Mouse (Mus musculus) heart, adult 2 months (tissue): ENCODE measurements around the gene Ppp2r1b. TPM values are rescaled to one million over a fixed set of nuclear protein-coding genes. Genes with fewer than 3 reads are reported as not detected.

Source experiments
- DNase-seq, 2 experiments: peaks; one replicate each; pipeline ENCODE4 v3.0.0; 2021
- H3K27ac ChIP-seq: fragments of 200-600 bp; 2 replicates; pipeline ENCODE4 v1.8.1; 2022
- H3K27me3 ChIP-seq: fragments of 200-500 bp; 2 replicates; pipeline ENCODE4 v1.6.1; 2012; ENCODE audit warnings: mild to moderate bottlenecking, low read length, inconsistent platforms, mixed read lengths; ENCODE audit not compliant: control insufficient read depth, insufficient read depth
- H3K36me3 ChIP-seq: fragments of 200-500 bp; 2 replicates; pipeline ENCODE4 v1.6.1; 2012; ENCODE audit warnings: low read length, inconsistent platforms; ENCODE audit not compliant: control insufficient read depth, insufficient read depth
- H3K4me1 ChIP-seq: fragments of 200-500 bp; 2 replicates; pipeline ENCODE4 v1.6.1; 2011; ENCODE audit warnings: low read length; ENCODE audit not compliant: control insufficient read depth, insufficient read depth
- H3K4me3 ChIP-seq: fragments of 200-600 bp; 2 replicates; pipeline ENCODE4 v1.8.1; 2022
- H3K79me2 ChIP-seq: fragments of 200-500 bp; replicated peaks from 2 replicates; pipeline ENCODE4 v1.6.1; 2012; ENCODE audit warnings: mild to moderate bottlenecking, inconsistent platforms, low read length, moderate library complexity, mixed read lengths; ENCODE audit not compliant: control insufficient read depth, insufficient read depth
- H3K9ac ChIP-seq: fragments of 200-500 bp; 2 replicates; pipeline ENCODE4 v1.6.1; 2012; ENCODE audit warnings: low read depth, mild to moderate bottlenecking, control low read depth, inconsistent platforms, low read length, mixed read lengths
- CTCF ChIP-seq: fragments of 200-600 bp; IDR thresholded peaks from 2 replicates; pipeline ENCODE4 v1.8.1; 2022; ENCODE audit warnings: antibody characterized with exemption, mild to moderate bottlenecking, moderate library complexity
- EP300 ChIP-seq: fragments of 200-500 bp; IDR thresholded peaks from 2 replicates; pipeline ENCODE4 v1.6.1; 2011; ENCODE audit warnings: low read depth, low read length, control low read depth; ENCODE audit not compliant: insufficient read depth
- POLR2A ChIP-seq: fragments of 200-500 bp; IDR thresholded peaks from 2 replicates; pipeline ENCODE4 v1.6.1; 2011; ENCODE audit warnings: mild to moderate bottlenecking, low read depth, low read length, control low read depth; ENCODE audit not compliant: insufficient read depth
- WGBS: fragments of 180-500 bp; shearing (Covaris S2); methylation state at CpG from one replicate; pipeline ENCODE4 v1.1.7; 2018; 5-methylcytosine and 5-hydroxymethylcytosine counted together
- intact Hi-C: fragments of 180-260 bp; cut with DNase I; formaldehyde crosslinking; loops from one replicate; pipeline ENCODE4 v1.15.1; 2025
- polyA plus RNA-seq: library from polyadenylated mRNA; depleted of rRNA; stranded (reverse); fragments of >200 nt; gene quantifications from 2 replicates; pipeline ENCODE4 v1.2.3, GENCODE M21; 2012
- total RNA-seq, 2 experiments: library from RNA; stranded (reverse); gene quantifications; 2 replicates each; pipeline ENCODE4 v1.2.3; 2021

Gene Ppp2r1b
- total and polyA plus RNA-seq, 3 experiments: 5.4 to 10.8 (median 10.3) TPM

- 52% methylated on average over 1 of the region's 1 CpGs for WGBS
- Histone ChIP-seq H3K4me1 (peaks cover 23% of the 10 kb centered on the region), H3K36me3 (no peaks in the 10 kb centered on the region; the same call in none of the 2 replicates), H3K4me3 (no peak overlapping the region), H3K9ac (no peak overlapping the region; the same call in 1 of the 2 replicates), H3K27me3 (no peaks in the 10 kb centered on the region), H3K27ac (peak overlapping the region; percentile 67), H3K79me2 (no peaks in the 10 kb centered on the region)
- no peak for TF ChIP-seq EP300
- no peak for TF ChIP-seq POLR2A
- TF ChIP-seq CTCF: no peak
- DNase-seq: no peak
- intact Hi-C loops: no loop called here
These were observed 40.5 kb downstream of the Ppp2r1b start for GRCm38 (mm10) chr9:50885600-50885987.

GRCm38 (mm10) chr9:50886870-50887269 lies 41.8 kb downstream of the Ppp2r1b start:
- H3K27me3 ChIP-seq: no peaks in the 10 kb centered on the region
- peaks cover 23% of the 10 kb centered on the region for H3K4me1 ChIP-seq
- no peak for DNase-seq
- no peaks in the 10 kb centered on the region for H3K79me2 ChIP-seq
- TF ChIP-seq CTCF (no peak), EP300 (no peak), POLR2A (no peak)
- H3K36me3 ChIP-seq: no peaks in the 10 kb centered on the region; the same call in none of the 2 replicates
- H3K27ac ChIP-seq: peak overlapping the region; percentile 67
- intact Hi-C loops: no loop called here
- H3K4me3 ChIP-seq: no peak overlapping the region
- H3K9ac ChIP-seq: no peak overlapping the region
- WGBS: 100% methylated on average over 1 of the region's 1 CpGs

GRCm38 (mm10) chr9:50887351-50887750 lies 42.2 kb downstream of the Ppp2r1b start:
- 48% methylated on average over 4 of the region's 4 CpGs for WGBS
- TF ChIP-seq EP300 (no peak), POLR2A (no peak), CTCF (no peak)
- no peak overlapping the region for H3K4me3 ChIP-seq

GRCm38 (mm10) chr9:50889211-50889610 lies 44.1 kb downstream of the Ppp2r1b start:
- H3K4me3 ChIP-seq: no peak overlapping the region

More at GRCm38 (mm10) chr9:50887351-50887750, 42.2 kb downstream of the Ppp2r1b start:
- Histone ChIP-seq H3K79me2 (no peaks in the 10 kb centered on the region), H3K4me1 (peaks cover 21% of the 10 kb centered on the region), H3K27me3 (no peaks in the 10 kb centered on the region), H3K9ac (no peak overlapping the region), H3K27ac (peak overlapping the region; percentile 67), H3K36me3 (no peaks in the 10 kb centered on the region; the same call in 1 of the 2 replicates)
- intact Hi-C loops: no loop called here
- peak in 1 of 2 experiments; percentile 48 for DNase-seq

GRCm38 (mm10) chr9:50889964-50890363 lies 44.9 kb downstream of the Ppp2r1b start:
- TF ChIP-seq CTCF (no peak), EP300 (no peak), POLR2A (no peak)
- DNase-seq: no peak
- Histone ChIP-seq H3K4me1 (peaks cover 10% of the 10 kb centered on the region), H3K9ac (no peak overlapping the region), H3K4me3 (no peak overlapping the region), H3K79me2 (no peaks in the 10 kb centered on the region), H3K36me3 (peaks cover 2% of the 10 kb centered on the region), H3K27ac (no peak overlapping the region), H3K27me3 (no peaks in the 10 kb centered on the region)
- intact Hi-C loops: no loop called here
- WGBS: 75% methylated on average over 4 of the region's 4 CpGs

More at GRCm38 (mm10) chr9:50889211-50889610, 44.1 kb downstream of the Ppp2r1b start:
- no peak for TF ChIP-seq EP300
- TF ChIP-seq POLR2A: no peak
- TF ChIP-seq CTCF: no peak
- H3K36me3 ChIP-seq: peaks cover 2% of the 10 kb centered on the region
- no peak for DNase-seq
- H3K79me2 ChIP-seq: no peaks in the 10 kb centered on the region
- no peak overlapping the region for H3K27ac ChIP-seq
- no peaks in the 10 kb centered on the region for H3K27me3 ChIP-seq
- H3K9ac ChIP-seq: no peak overlapping the region
- intact Hi-C loops: no loop called here
- peaks cover 16% of the 10 kb centered on the region for H3K4me1 ChIP-seq
- WGBS: 70% methylated on average over 6 of the region's 6 CpGs

- H3K4me3 ChIP-seq: no peak overlapping the region
- H3K79me2 ChIP-seq: no peaks in the 10 kb centered on the region
- no peak for DNase-seq
- no peaks in the 10 kb centered on the region for H3K27me3 ChIP-seq
- intact Hi-C loops: no loop called here
- no peak overlapping the region for H3K9ac ChIP-seq
- TF ChIP-seq CTCF (no peak), EP300 (no peak), POLR2A (no peak)
- WGBS: 83% methylated on average over 3 of the region's 3 CpGs
- H3K27ac ChIP-seq: no peak overlapping the region
- H3K36me3 ChIP-seq: peaks cover 2% of the 10 kb centered on the region
- peaks cover 5% of the 10 kb centered on the region for H3K4me1 ChIP-seq
These were observed 45.5 kb downstream of the Ppp2r1b start for GRCm38 (mm10) chr9:50890494-50891090.
